Mouse (Mus musculus) urinary bladder, postnatal 10 days (tissue): ENCODE measurements around the gene Nap1l4.

Source experiments
- DNase-seq: peaks from one replicate; pipeline ENCODE4 v3.0.0; 2022; ENCODE audit warnings: low spot score

The Nap1l4 gene

DNA sequence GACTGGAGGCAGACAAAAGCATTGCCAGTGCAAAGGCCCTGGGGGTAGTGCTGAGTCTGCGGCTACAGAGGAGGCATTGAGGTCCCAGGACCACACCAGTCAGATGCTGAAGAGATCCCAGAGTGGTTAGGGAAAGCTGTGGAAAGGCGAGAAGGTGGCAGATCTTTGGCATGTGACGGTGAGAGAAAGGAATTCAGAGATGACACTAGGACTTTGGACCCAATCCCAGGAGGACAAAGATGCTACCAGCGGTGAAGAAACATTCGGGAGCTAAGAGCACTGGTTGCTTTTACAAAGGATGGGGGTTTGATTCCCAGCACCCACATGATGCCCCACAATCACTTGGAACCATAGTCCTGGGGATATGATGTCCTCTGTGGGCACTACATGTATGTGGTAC is 71.1 kb downstream of the Nap1l4 start:
- DNase-seq, result no peak

DNA sequence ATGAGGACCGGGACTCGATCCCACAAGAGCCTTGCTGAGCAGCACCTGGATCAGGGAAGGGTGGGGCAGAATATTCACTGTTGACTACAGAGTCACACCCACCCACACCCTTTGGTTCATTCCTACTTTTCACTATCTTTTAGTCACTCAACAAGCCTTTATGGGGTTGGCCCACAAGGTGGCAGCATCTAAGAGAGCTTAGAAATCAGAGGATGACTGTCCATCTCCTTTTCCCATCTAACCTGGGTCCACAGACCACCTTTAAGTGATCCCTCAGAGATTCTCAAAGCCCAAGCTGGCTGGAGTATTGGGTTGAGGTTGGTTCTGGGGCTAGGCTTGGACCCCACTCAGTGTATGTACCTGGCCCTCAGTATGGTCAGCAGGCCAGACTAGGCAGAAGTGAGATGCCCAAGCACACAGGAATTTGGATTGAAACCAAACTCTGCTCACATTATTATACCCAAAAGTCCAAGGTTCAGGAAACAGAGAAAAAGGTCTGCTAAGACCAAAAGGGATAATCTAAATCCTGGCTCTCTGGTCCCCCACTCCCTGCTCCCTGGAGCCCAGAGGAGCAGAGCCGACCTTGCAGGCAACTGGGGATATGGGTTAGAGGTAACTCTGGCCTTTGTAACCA is 72.1 kb downstream of the Nap1l4 start:
- no peak for DNase-seq

DNA sequence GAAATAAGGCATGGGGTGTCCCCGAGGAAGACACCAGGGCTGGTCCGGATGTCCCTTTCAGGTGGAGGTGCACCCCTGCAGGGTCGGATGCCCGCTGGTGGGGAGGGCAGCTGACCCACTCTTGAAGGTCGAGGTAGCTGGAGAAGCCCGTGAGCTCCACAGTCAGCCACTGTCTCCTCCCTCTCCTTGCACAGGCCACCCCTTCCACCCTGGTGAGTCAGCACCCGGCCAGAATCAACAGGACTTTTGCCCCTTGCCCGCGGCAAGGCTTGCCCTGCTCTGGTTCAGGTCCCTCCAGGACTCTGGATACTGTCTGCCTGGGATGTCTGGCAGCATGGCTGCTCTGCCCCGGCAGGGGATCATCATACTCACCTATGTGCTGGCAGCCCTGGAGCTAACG is 73.0 kb downstream of the Nap1l4 start:
- no peak for DNase-seq

DNA sequence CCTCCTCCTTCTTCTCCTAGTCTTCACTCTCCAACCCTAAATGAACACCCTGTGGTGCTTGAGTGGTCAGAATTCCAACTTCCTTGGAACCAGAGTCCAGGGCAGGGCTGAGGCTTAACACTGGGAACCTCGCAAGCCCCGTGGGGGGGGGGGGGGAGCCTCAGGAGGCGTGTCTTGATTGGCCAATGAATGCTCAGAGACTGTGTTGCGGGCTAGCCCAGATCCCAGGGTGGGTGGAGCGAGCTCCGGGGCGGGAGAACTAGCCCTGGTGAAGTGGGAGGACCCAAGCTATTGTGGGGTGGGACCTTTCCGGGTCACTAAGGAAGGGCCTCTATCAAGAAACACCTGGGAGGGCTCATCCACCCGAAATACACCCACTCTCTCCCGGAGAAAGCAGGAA is 74.1 kb downstream of the Nap1l4 start:
- DNase-seq, result no peak

DNA sequence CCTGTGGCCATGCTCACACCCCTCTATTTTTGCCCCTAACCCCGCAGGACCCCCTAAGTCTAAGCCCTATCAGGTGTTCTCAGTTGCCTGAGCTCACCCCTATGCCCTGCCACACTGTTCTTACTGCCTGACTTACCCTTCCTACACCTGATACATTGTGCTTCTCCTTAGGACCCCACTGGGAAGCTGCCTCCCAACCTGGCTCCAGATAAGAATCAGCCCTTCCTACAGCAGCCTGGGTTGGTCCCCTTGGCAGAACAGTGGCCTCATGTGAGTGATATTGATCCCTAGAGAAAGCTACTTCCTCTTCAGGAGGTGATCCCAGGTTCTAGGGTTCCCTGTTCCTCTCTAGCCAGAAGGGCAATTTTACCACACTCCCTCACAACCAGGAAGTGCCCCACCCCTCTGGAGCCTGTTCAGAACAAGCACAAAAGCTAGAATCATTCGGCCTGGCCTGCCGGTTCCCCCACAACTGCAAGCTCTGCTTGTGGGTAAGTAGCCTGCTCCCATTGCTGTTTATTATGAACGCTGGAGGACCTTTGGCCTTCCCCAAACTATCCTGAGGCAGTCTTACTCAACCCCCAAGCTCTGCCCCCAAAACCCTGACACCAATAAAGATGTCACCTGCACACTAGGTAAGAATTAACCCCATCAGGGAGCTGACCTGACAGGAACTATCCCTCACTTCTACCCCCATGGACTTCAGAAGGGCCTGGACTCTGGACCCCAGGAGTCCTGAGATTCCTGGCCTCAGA is 75.4 kb downstream of the Nap1l4 start, which contains the start of gene Slc22a18:
Slc22a18 (plus strand) TSS at position 390 of the 755 bp plus-strand sequence.
- no peak for DNase-seq

DNA sequence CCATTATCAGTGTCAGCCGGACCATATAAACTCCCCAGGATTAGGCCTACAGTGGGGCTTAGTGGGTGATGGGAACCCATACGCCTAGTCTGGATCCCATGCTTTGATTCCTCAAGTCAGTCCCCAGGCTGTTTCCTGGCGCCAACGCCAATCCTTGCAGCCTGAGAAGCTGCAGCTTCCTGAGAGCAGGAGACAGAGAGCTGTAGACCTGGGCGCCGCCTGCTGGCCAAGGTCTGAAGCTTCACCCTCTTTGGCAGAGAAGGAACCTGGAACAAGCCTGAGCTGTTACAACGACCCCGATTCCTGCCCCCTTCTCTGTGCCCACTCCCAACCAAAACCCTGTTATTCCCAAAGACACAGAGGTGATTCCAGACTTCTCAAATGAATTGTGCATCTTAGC is 79.0 kb downstream of the Nap1l4 start:
- peak; percentile 52 for DNase-seq

DNA sequence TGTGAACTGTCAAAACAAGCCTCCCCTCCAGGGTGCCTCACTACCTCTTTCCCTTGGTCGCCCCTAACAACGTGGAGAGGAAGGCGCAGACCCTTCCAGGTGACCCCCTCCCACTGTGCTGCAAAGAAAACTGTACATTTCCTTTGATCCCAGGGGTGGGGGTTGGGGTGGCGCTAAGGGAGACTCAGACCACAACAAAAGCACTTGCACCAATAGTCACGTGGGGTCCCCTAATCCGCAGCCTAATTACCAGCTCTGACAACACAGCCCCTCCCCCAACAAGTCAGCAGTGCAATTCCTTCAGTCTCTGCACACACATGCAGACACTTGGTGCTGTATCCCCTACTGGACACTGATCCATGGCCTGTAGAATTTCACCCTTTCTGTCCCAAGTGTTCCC is 81.2 kb downstream of the Nap1l4 start:
- no peak for DNase-seq

DNA sequence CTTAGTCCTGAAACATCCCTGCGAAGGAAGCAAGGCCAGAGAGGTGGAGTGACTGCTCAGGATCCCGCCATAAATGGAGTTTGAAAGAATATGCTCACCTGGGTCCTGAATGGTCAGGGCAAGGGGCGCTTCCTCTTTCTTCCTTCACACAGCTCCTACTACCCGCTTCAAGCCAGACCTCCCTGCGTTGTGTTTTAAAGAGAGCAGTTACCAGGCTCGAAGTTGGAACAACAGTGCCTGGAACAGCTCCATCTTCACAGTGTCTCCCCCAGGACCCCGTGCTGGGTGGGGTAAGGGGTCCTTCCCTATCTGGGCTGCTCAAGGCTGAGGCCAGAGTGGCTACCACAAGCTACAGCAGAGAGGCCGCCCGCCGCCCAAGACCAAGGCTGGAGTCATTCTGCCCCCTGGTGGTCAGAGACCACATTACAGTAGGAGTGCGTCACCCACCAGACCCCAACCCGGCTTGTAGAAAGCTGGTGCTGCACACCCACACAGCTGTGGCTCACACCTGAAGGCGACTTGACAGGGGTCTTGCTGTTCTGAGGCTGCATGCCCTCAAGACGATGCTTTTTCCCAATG is 82.7 kb downstream of the Nap1l4 start:
- DNase-seq, result peak; percentile 57

DNA sequence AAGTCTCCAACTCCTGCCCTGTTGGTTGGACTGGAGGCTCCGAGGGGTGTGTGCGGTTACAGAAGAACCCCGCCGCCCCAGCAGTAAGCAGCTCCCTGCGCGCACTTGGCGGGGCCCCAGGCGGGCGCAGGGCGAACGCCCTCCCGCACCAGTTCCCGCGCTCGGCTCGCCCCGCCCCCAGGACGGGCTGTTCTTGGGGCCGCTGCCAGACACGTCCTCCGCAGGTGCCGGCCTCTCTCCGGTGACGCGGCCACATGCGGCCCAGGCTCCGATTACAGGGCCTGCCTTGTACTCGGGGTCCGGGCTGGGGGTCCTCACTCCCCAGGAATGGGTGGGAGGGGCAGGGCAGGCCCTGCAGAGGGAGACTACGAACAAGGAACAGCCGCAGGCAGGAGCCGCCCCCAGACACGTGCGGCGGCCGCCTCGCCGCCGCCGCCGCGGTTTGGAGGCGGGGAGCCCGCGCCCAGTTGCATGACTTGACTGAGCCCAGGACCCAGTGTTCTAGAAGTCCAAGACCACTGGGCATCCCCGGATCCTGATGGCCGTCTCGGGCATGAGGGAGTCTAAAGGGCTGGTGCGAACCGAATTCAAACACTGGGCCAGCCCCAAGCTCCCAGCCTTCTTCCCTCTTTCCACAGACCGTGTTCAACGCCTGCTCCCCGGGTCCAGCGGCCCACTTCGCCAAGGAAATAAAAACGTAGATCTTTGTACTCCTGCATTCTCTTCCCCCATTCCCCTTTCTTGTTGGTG is 83.9 kb downstream of the Nap1l4 start:
- no peak for DNase-seq

DNA sequence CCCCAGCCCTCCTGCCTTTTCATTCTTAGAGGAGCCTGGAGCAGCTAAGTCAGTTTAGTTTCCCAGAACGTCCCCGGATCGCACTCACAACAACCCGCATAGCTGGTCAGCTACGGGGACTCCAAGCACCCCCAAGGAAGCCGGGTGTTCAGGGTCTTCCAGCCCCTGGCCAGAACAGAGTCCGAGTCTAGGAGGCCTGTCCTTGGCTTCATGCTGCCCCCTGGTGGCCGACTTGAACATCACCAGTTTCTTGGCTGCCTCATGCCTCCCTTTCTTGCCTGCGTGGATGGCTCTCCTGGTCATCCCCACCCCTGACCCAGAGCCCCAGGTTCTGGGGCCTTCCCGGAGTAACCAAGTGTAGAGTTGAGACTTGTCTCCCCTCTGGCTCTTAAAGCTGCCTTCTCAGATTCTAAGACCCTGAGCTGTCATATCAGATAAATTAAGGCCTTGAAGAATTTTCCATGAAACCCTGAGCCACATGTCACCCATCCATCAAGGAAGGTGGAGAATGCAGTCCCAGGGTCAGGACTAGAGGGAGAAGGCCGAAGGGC is 85.0 kb downstream of the Nap1l4 start:
- no peak for DNase-seq
